Mouse (Mus musculus) intestine, embryonic 16.5 days (tissue): ENCODE measurements at regions not wholly inside any gene's neighbourhood (a gene's known extent, or its start where the extent isn't known, plus 50 kb on each side); places are given as distances from the start of the nearest gene placed in this dataset.

ENCODE experiments used
- ATAC-seq: fragments of 200-750 bp; cut with Nextera tagmentation; 2 replicates; pipeline ENCODE4 v1.8.0; 2017; ENCODE audit warnings: moderate TSS enrichment, moderate library complexity
- H3K27ac ChIP-seq: fragments of 300-500 bp; sonication (generic); 2 replicates; pipeline ENCODE4 v1.5.1; 2014; ENCODE audit warnings: mild to moderate bottlenecking, low read length
- H3K27me3 ChIP-seq: fragments of 300-500 bp; sonication (generic); replicated peaks from 2 replicates; pipeline ENCODE4 v1.6.1; 2014; ENCODE audit warnings: low read length, control low read depth, mixed read lengths; ENCODE audit not compliant: control insufficient read depth, insufficient read depth
- H3K36me3 ChIP-seq: fragments of 300-500 bp; sonication (generic); 2 replicates; pipeline ENCODE4 v1.6.1; 2014; ENCODE audit warnings: low read length, control low read depth; ENCODE audit not compliant: control insufficient read depth, insufficient read depth
- H3K4me1 ChIP-seq: fragments of 300-500 bp; sonication (generic); 2 replicates; pipeline ENCODE4 v1.6.1; 2014; ENCODE audit warnings: low read length, control low read depth, mixed read lengths; ENCODE audit not compliant: control insufficient read depth, insufficient read depth
- H3K4me2 ChIP-seq: fragments of 300-500 bp; sonication (generic); 2 replicates; pipeline ENCODE4 v1.6.1; 2014; ENCODE audit warnings: low read depth, low read length, control low read depth
- H3K4me3 ChIP-seq: fragments of 300-500 bp; sonication (generic); 2 replicates; pipeline ENCODE4 v1.5.1; 2014; ENCODE audit warnings: mild to moderate bottlenecking, low read length
- H3K9ac ChIP-seq: fragments of 300-500 bp; sonication (generic); 2 replicates; pipeline ENCODE4 v1.6.1; 2014; ENCODE audit warnings: low read depth, low read length
- H3K9me3 ChIP-seq: fragments of 300-500 bp; sonication (generic); 2 replicates; pipeline ENCODE4 v1.6.1; 2016; ENCODE audit warnings: low read length, control low read depth; ENCODE audit not compliant: control insufficient read depth
- WGBS: fragments of 180-500 bp; shearing (Covaris S2); extraction: QIAGEN DNeasy Blood & Tissue Kit; methylation state at CpG from one replicate; pipeline ENCODE4 v1.1.7; 2014; 5-methylcytosine and 5-hydroxymethylcytosine counted together

- H3K36me3 ChIP-seq = no peaks in the 10 kb centered on the region
- no peak overlapping the region for H3K9ac ChIP-seq
- 45% methylated on average over 7 of the region's 7 CpGs for WGBS
- no peaks in the 10 kb centered on the region for H3K27me3 ChIP-seq
- H3K4me1 ChIP-seq = no peaks in the 10 kb centered on the region
- no peak overlapping the region for H3K27ac ChIP-seq
- no peak overlapping the region for H3K4me3 ChIP-seq
- no peak overlapping the region for H3K4me2 ChIP-seq
- no peak for ATAC-seq
- H3K9me3 ChIP-seq = 0 out of 2 replicates have a peak, but pooled peaks cover 6% of the 10 kb centered on the region
These were observed 202.5 kb downstream of the Arhgef10l start for GRCm38 (mm10) chr4:140463296-140463695.

GRCm38 (mm10) chr4:140461317-140461716 lies 204.5 kb downstream of the Arhgef10l start:
- no peak for ATAC-seq

GRCm38 (mm10) chr4:140449062-140449461 lies 202.5 kb upstream of the Igsf21 start:
- no peak overlapping the region for H3K9ac ChIP-seq

More at GRCm38 (mm10) chr4:140461317-140461716, 204.5 kb downstream of the Arhgef10l start:
- no peak overlapping the region for H3K4me2 ChIP-seq
- H3K36me3 ChIP-seq = no peaks in the 10 kb centered on the region
- H3K9me3 ChIP-seq = 0 out of 2 replicates have a peak, but pooled peaks cover 6% of the 10 kb centered on the region
- H3K4me3 ChIP-seq = no peak overlapping the region
- H3K27me3 ChIP-seq = no peaks in the 10 kb centered on the region
- H3K9ac ChIP-seq = no peak overlapping the region
- H3K4me1 ChIP-seq = no peaks in the 10 kb centered on the region
- WGBS = 83% methylated on average over 16 of the region's 16 CpGs
- no peak overlapping the region for H3K27ac ChIP-seq

GRCm38 (mm10) chr4:140446455-140446854 lies 199.9 kb upstream of the Igsf21 start:
- WGBS = 90% methylated on average over 6 of the region's 6 CpGs
- no peaks in the 10 kb centered on the region for H3K9me3 ChIP-seq
- no peaks in the 10 kb centered on the region for H3K4me1 ChIP-seq
- no peak overlapping the region for H3K9ac ChIP-seq
- no peaks in the 10 kb centered on the region for H3K27me3 ChIP-seq
- no peak overlapping the region for H3K4me2 ChIP-seq
- H3K36me3 ChIP-seq = no peaks in the 10 kb centered on the region
- H3K27ac ChIP-seq = no peak overlapping the region
- no peak for ATAC-seq
- no peak overlapping the region for H3K4me3 ChIP-seq

More at GRCm38 (mm10) chr4:140449062-140449461, 202.5 kb upstream of the Igsf21 start:
- Histone ChIP-seq H3K9me3 (no peaks in the 10 kb centered on the region), H3K4me2 (no peak overlapping the region), H3K27me3 (no peaks in the 10 kb centered on the region), H3K27ac (no peak overlapping the region), H3K4me3 (no peak overlapping the region), H3K4me1 (no peaks in the 10 kb centered on the region), H3K36me3 (no peaks in the 10 kb centered on the region)
- 86% methylated on average over 10 of the region's 10 CpGs for WGBS
- no peak for ATAC-seq

GRCm38 (mm10) chr4:140445931-140446330 lies 199.3 kb upstream of the Igsf21 start:
- Histone ChIP-seq H3K9ac (no peak overlapping the region), H3K36me3 (no peaks in the 10 kb centered on the region), H3K27ac (no peak overlapping the region), H3K4me2 (no peak overlapping the region), H3K4me1 (no peaks in the 10 kb centered on the region), H3K27me3 (no peaks in the 10 kb centered on the region), H3K9me3 (no peaks in the 10 kb centered on the region), H3K4me3 (no peak overlapping the region)
- WGBS = 84% methylated on average over 5 of the region's 5 CpGs
- no peak for ATAC-seq

- Histone ChIP-seq H3K4me2 (no peak overlapping the region), H3K36me3 (no peaks in the 10 kb centered on the region), H3K4me1 (no peaks in the 10 kb centered on the region), H3K27me3 (no peaks in the 10 kb centered on the region), H3K27ac (no peak overlapping the region), H3K9ac (no peak overlapping the region), H3K4me3 (no peak overlapping the region), H3K9me3 (no peaks in the 10 kb centered on the region)
- no peak for ATAC-seq
- WGBS = 86% methylated on average over 6 of the region's 6 CpGs
These were observed 196.6 kb upstream of the Igsf21 start for GRCm38 (mm10) chr4:140443221-140443620.

- no peaks in the 10 kb centered on the region for H3K9me3 ChIP-seq
- no peaks in the 10 kb centered on the region for H3K36me3 ChIP-seq
- 84% methylated on average over 8 of the region's 8 CpGs for WGBS
- H3K27ac ChIP-seq = no peak overlapping the region
- no peak for ATAC-seq
- no peak overlapping the region for H3K4me2 ChIP-seq
- H3K9ac ChIP-seq = no peak overlapping the region
- H3K4me1 ChIP-seq = no peaks in the 10 kb centered on the region
- H3K27me3 ChIP-seq = no peaks in the 10 kb centered on the region
- no peak overlapping the region for H3K4me3 ChIP-seq
These were observed 195.2 kb upstream of the Igsf21 start for GRCm38 (mm10) chr4:140441805-140442204.

GRCm38 (mm10) chr4:140439856-140440255 lies 193.3 kb upstream of the Igsf21 start:
- Histone ChIP-seq H3K9ac (no peak overlapping the region), H3K9me3 (no peaks in the 10 kb centered on the region), H3K27me3 (no peaks in the 10 kb centered on the region; the same call in 1 of the 2 replicates), H3K4me2 (no peak overlapping the region), H3K36me3 (no peaks in the 10 kb centered on the region), H3K4me1 (0 out of 2 replicates have a peak, but pooled peaks cover 5% of the 10 kb centered on the region), H3K27ac (no peak overlapping the region), H3K4me3 (no peak overlapping the region)
- ATAC-seq = no peak; the same call in 1 of the 2 replicates
- 12% methylated on average over 3 of the region's 3 CpGs for WGBS

GRCm38 (mm10) chr4:140436030-140436429 lies 189.4 kb upstream of the Igsf21 start:
- H3K4me3 ChIP-seq = no peak overlapping the region
- H3K27me3 ChIP-seq = peaks cover 2% of the 10 kb centered on the region; the same call in 1 of the 2 replicates
- no peaks in the 10 kb centered on the region for H3K9me3 ChIP-seq
- H3K4me2 ChIP-seq = no peak overlapping the region
- H3K9ac ChIP-seq = no peak overlapping the region
- H3K36me3 ChIP-seq = no peaks in the 10 kb centered on the region
- peak; percentile 60 for ATAC-seq
- 24% methylated on average over 3 of the region's 3 CpGs for WGBS
- H3K4me1 ChIP-seq = 0 out of 2 replicates have a peak, but pooled peaks cover 5% of the 10 kb centered on the region
- no peak overlapping the region for H3K27ac ChIP-seq
